Mouse (Mus musculus): ENCODE measurements around the gene Tepp. TPM values are rescaled to one million over a fixed set of nuclear protein-coding genes. Genes with fewer than 3 reads are reported as not detected.

The Tepp gene
- polyA plus RNA-seq, 1 experiment from 2014 or later, result 1.7 TPM

DNA sequence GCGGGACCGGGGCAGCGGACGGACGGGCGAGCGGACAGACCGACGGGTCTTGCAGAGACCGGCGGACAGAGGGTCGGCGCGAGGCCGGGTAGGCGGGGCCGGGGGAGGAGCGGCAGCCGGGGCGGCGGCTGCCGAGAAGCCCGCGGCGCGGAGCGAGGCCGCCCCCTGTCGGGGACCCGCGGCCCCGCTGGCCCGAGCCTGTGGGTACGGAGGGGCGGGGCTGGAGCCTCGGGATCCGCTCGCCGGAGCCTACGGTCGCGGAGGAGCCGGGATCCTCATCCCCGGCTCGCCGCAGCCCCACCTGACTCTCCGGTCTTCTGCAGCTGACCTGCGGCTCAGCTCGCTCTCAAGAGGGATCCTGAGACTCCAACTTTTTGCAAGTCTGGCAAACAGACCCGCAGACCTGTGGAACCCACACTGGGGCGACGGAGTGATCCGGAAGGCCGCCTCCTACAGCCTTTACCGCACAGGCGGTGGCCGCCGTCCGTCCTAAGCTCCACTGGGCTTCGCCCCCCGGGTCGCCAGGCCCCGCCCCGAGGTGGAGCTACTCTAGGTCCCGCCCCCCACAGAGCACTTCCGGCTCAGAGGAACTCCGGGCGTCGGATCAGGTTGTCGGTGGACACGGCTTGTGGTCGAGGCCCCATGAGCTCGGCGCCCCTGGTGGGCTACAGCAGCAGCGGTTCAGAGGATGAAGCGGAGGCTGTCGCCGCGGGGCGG, 21.5 kb downstream of the Tepp start, which contains the start of the genes Zfp319 and Usb1:
Zfp319 (minus strand) TSS at position 231 of the 717 bp plus-strand sequence.
Usb1 (plus strand) TSS at position 565 of the 717 bp plus-strand sequence.
- peak; percentile 94 for ATAC-seq (ENCODE audit: low FRiP score)
- H3K4me3 ChIP-seq (replicated peaks), result peak within 1 kb of the TSS; percentile 91
- WGBS, result under 1% methylated on average over 67 of the region's 80 CpGs

GRCm38 (mm10) chr8:95332437-95333199, 22.3 kb downstream of the Tepp start:
- H3K36me3 ChIP-seq, result peaks cover 36% of the 10 kb centered on the region
- H3K4me3 ChIP-seq (replicated peaks), result peak overlapping the region; percentile 91
- no peak for ATAC-seq (ENCODE audit: low FRiP score)
- H3K4me1 ChIP-seq, result peaks cover 28% of the 10 kb centered on the region
- H3K27ac ChIP-seq (replicated peaks), result peak overlapping the region; percentile 94
- WGBS, result 21% methylated on average over 21 of the region's 21 CpGs
- H3K27me3 ChIP-seq (replicated peaks), result no peaks in the 10 kb centered on the region
- H3K9me3 ChIP-seq (replicated peaks), result no peaks in the 10 kb centered on the region
- H3K4me2 ChIP-seq, result peak overlapping the region; percentile 61
- peak overlapping the region; percentile 89 for H3K9ac ChIP-seq (replicated peaks)

More for the DNA sequence above, 21.5 kb downstream of the Tepp start, which contains the start of the genes Zfp319 and Usb1:
- Histone ChIP-seq H3K27ac (replicated peaks) (peak within 1 kb of the TSS; percentile 94), H3K4me2 (peak within 1 kb of the TSS; percentile 61), H3K9ac (replicated peaks) (peak within 1 kb of the TSS; percentile 89), H3K36me3 (peaks cover 37% of the 10 kb centered on the region), H3K9me3 (replicated peaks) (no peaks in the 10 kb centered on the region), H3K4me1 (peaks cover 33% of the 10 kb centered on the region), H3K27me3 (replicated peaks) (no peaks in the 10 kb centered on the region)

DNA sequence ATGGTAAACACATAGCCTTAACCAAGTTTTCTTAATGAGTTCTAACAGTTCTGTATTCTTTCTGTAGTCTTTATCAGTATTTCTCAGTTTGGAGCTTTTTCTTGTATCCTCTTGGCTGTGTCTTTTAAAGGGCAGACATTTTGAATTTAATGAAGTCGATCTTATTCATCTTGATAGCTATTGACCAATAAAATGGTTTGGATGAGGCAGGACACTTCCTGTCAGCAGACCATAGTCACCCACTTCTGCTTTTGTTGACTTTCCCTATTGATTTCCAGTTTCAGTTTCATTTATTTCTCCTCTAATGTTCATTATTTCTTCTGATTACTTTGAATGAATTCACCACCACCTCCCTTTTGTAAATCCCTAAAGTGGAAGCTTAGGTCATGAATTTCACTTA, 25.3 kb downstream of the Tepp start:
- Histone ChIP-seq H3K9ac (replicated peaks) (no peak overlapping the region), H3K4me3 (replicated peaks) (no peak overlapping the region), H3K4me2 (no peak overlapping the region), H3K36me3 (peaks cover 39% of the 10 kb centered on the region), H3K4me1 (peaks cover 12% of the 10 kb centered on the region), H3K27ac (replicated peaks) (no peak overlapping the region), H3K9me3 (replicated peaks) (no peaks in the 10 kb centered on the region), H3K27me3 (replicated peaks) (no peaks in the 10 kb centered on the region)
- no peak for ATAC-seq (ENCODE audit: low FRiP score)
- WGBS, result 92% methylated on average over 1 of the region's 1 CpGs

GRCm38 (mm10) chr8:95336363-95336762, 26.0 kb downstream of the Tepp start:
- peaks cover 42% of the 10 kb centered on the region for H3K36me3 ChIP-seq
- no peak overlapping the region for H3K4me2 ChIP-seq
- no peak overlapping the region for H3K9ac ChIP-seq (replicated peaks)
- no peak for ATAC-seq (ENCODE audit: low FRiP score)
- peaks cover 11% of the 10 kb centered on the region for H3K4me1 ChIP-seq
- H3K4me3 ChIP-seq (replicated peaks), result no peak overlapping the region
- no peaks in the 10 kb centered on the region for H3K9me3 ChIP-seq (replicated peaks)
- H3K27me3 ChIP-seq (replicated peaks), result no peaks in the 10 kb centered on the region
- H3K27ac ChIP-seq (replicated peaks), result no peak overlapping the region

GRCm38 (mm10) chr8:95341721-95342120, 31.4 kb downstream of the Tepp start:
- no peak overlapping the region for H3K4me2 ChIP-seq
- H3K27ac ChIP-seq (replicated peaks), result no peak overlapping the region
- 72% methylated on average over 5 of the region's 5 CpGs for WGBS
- H3K4me3 ChIP-seq (replicated peaks), result no peak overlapping the region
- H3K27me3 ChIP-seq (replicated peaks), result no peaks in the 10 kb centered on the region
- no peaks in the 10 kb centered on the region for H3K9me3 ChIP-seq (replicated peaks)
- no peak overlapping the region for H3K9ac ChIP-seq (replicated peaks)
- no peak for ATAC-seq (ENCODE audit: low FRiP score)
- peaks cover 67% of the 10 kb centered on the region for H3K36me3 ChIP-seq
- H3K4me1 ChIP-seq, result no peaks in the 10 kb centered on the region

DNA sequence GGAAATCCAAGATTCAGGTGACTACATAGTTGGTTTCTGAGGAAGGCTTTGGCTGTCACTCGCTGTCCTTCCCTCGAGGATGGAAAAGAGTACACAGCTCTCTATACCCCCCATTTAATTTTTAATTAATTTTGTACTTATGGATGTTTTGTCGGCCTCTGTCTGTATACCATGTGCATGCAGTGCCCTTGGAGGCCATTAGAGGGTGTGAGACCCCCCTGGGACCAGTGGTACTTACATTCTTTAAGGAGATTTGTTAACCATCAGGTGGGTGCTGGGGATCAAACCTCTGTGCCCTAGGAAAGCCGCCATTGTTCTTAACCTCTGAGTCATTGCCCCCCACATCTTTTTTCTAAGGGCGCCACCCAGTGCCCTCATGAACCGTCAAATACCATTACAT, 34.3 kb downstream of the Tepp start:
- WGBS, result 77% methylated on average over 6 of the region's 6 CpGs
- Histone ChIP-seq H3K4me2 (no peak overlapping the region), H3K4me3 (replicated peaks) (no peak overlapping the region), H3K27me3 (replicated peaks) (no peaks in the 10 kb centered on the region), H3K27ac (replicated peaks) (no peak overlapping the region), H3K9me3 (replicated peaks) (no peaks in the 10 kb centered on the region), H3K9ac (replicated peaks) (no peak overlapping the region), H3K4me1 (peaks cover 21% of the 10 kb centered on the region), H3K36me3 (peaks cover 45% of the 10 kb centered on the region)
- ATAC-seq (ENCODE audit: low FRiP score), result no peak

GRCm38 (mm10) chr8:95346643-95347545, 36.5 kb downstream of the Tepp start:
- H3K4me2 ChIP-seq, result no peak overlapping the region
- H3K27ac ChIP-seq (replicated peaks), result 0 out of 2 replicates have a peak overlapping the region, but pooled peaks have one; percentile 5
- no peaks in the 10 kb centered on the region for H3K27me3 ChIP-seq (replicated peaks)
- peaks cover 32% of the 10 kb centered on the region for H3K36me3 ChIP-seq
- WGBS, result 17% methylated on average over 8 of the region's 8 CpGs
- peak; percentile 49 for ATAC-seq (ENCODE audit: low FRiP score)
- H3K4me1 ChIP-seq, result peaks cover 38% of the 10 kb centered on the region
- no peak overlapping the region for H3K4me3 ChIP-seq (replicated peaks)
- no peaks in the 10 kb centered on the region for H3K9me3 ChIP-seq (replicated peaks)
- no peak overlapping the region for H3K9ac ChIP-seq (replicated peaks)

DNA sequence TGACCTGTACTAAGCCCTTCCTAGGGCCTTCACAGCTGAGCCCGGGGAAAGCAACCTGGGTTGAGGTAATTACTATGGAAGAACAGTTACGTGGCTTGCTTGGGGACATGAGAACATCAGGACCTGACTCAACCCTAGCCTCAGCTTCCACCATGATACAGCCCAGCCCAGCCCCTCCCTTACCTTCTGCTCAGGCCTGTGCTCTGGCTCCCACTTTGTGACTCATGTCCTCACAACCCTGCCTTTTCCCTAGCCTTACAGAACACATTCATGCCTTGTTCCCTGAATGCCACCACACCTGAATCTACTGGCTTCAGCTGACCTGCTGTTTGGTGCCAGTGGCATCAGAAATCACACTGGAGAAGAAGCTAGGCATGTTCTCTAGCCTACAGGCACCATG, 38.0 kb downstream of the Tepp start:
- H3K27me3 ChIP-seq (replicated peaks), result no peaks in the 10 kb centered on the region
- peak overlapping the region; percentile 63; the same call in 1 of the 2 replicates for H3K27ac ChIP-seq (replicated peaks)
- ATAC-seq (ENCODE audit: low FRiP score), result no peak
- 92% methylated on average over 2 of the region's 2 CpGs for WGBS
- H3K4me1 ChIP-seq, result peaks cover 42% of the 10 kb centered on the region
- H3K4me3 ChIP-seq (replicated peaks), result no peak overlapping the region
- H3K36me3 ChIP-seq, result peaks cover 18% of the 10 kb centered on the region
- no peaks in the 10 kb centered on the region for H3K9me3 ChIP-seq (replicated peaks)
- H3K9ac ChIP-seq (replicated peaks), result no peak overlapping the region
- H3K4me2 ChIP-seq, result peak overlapping the region; percentile 32; the same call in 1 of the 2 replicates

DNA sequence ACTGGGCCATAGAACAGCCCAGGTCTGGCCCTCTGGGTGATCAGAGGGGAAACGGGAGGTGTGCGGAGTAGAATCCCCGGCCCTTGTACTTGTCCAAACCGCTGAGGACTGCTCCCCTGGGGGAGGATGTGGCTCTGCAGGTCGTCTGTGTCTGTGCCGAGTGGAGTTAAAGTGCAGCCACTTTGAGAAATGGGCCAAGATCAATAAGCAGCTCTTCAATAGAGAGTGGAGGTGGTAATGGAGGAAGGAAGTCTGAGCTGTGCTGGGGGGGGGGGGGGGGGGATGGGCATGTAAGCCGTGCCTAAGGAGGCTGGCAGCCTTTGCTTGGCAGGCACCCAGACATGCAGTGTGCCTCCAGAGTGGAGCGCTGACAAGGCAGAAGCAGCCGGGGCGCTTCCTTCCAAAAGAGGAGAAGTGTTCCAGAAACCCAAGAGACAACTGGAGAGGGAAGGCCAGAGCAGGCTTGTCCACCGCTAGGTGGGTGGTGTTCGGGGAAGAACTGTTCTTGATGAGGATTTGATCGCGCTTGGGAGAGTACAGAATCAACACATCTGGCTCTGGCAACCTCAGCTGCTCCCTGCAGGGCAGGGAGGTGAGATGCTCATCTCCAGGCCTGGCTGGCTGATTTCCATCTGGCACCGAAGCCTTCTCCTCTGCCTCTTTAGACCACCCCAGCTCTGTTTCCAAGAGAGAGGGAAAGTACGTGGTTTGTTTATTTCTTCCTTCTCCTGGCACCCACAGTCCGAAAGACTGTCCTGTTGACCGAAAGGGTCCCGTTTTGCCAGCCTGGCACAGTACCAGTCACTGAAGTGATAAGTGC, 38.7 kb downstream of the Tepp start:
- ATAC-seq (ENCODE audit: low FRiP score), result no peak
- Histone ChIP-seq H3K27ac (replicated peaks) (peak overlapping the region; percentile 63; the same call in 1 of the 2 replicates), H3K9me3 (replicated peaks) (no peaks in the 10 kb centered on the region), H3K4me1 (peaks cover 49% of the 10 kb centered on the region), H3K9ac (replicated peaks) (no peak overlapping the region), H3K27me3 (replicated peaks) (no peaks in the 10 kb centered on the region), H3K4me3 (replicated peaks) (no peak overlapping the region), H3K36me3 (peaks cover 11% of the 10 kb centered on the region), H3K4me2 (peak overlapping the region; percentile 32)
- 46% methylated on average over 19 of the region's 19 CpGs for WGBS

- H3K27ac ChIP-seq (replicated peaks), result peak overlapping the region; percentile 85; the same call in 1 of the 2 replicates
- H3K9ac ChIP-seq (replicated peaks), result peak overlapping the region; percentile 83
- ATAC-seq (ENCODE audit: low FRiP score), result 0 out of 2 replicates have a peak, but pooled peaks have one; percentile 25
- H3K4me3 ChIP-seq (replicated peaks), result peak overlapping the region; percentile 91
- H3K27me3 ChIP-seq (replicated peaks), result no peaks in the 10 kb centered on the region
- peak overlapping the region; percentile 75 for H3K4me2 ChIP-seq
- peaks cover 69% of the 10 kb centered on the region for H3K4me1 ChIP-seq
- no peaks in the 10 kb centered on the region for H3K36me3 ChIP-seq
- H3K9me3 ChIP-seq (replicated peaks), result no peaks in the 10 kb centered on the region
- 2% methylated on average over 15 of the region's 15 CpGs for WGBS
These were observed 41.1 kb downstream of the Tepp start for GRCm38 (mm10) chr8:95351461-95351860.

Measured in neural tube, embryonic 15.5 days (tissue).